Mouse (Mus musculus): ENCODE data around the gene Fam24a. TPM values are rescaled to one million over a fixed set of nuclear protein-coding genes. Genes with fewer than 3 reads are reported as not detected.

The Fam24a gene
- not detected for polyA plus RNA-seq (2014; fragmentation: Illumina TruSeq; extraction: RNeasy Lipid Tissue Mini Kit (QIAGEN cat#74804); ENCODE audit: low read depth, low replicate concordance)

GRCm38 (mm10) chr7:131333564-131333963 lies at the start of gene Fam24a:
TSS of gene Fam24a (plus strand) at chr7:131333864.

DNA sequence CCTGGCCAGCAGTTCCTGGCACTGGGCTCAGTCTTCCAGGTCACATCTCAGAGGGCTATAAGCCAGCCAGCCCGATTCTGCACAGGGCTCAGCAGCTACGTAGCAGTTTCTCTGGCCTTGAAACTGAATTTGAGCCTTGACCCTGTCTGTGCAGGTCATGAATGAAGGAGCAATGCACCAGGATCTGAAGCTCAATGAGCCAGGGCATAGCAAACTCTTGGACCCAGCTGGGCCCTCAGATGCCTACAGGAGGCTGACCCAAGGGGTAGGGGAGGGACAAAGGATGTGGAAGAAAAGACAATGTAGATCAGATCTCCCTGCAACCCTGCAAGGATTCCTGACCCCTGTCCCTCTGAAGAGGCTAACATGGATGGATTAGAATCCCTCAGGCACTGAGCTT lies 11.5 kb upstream of the Fam24a start, which contains the start of gene Cuzd1:
TSS of gene Cuzd1 (minus strand) at position 101 of the 400 bp plus-strand sequence.

DNA sequence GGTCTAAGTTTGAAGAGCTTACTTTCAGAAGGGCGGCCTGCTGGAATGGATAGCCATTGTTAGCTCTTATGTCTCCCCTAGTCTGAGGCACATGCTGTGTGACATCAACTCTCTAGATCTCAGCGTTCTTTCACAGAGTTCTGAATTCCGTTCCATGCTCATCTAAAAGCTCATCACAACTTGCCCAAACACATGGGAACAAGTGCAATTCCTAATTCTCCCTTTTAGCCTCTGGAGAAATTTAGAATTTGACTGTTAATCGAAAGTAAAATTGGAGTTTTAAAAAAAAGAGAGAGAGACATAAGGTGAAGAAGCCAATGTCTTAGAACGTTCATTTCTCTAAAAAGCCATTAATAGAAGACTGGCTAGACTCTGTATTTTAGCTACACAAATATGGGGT lies 4.2 kb upstream of the Fam24a start, which contains the start of gene Fam24b:
TSS of gene Fam24b (minus strand) at position 101 of the 400 bp plus-strand sequence.

DNA sequence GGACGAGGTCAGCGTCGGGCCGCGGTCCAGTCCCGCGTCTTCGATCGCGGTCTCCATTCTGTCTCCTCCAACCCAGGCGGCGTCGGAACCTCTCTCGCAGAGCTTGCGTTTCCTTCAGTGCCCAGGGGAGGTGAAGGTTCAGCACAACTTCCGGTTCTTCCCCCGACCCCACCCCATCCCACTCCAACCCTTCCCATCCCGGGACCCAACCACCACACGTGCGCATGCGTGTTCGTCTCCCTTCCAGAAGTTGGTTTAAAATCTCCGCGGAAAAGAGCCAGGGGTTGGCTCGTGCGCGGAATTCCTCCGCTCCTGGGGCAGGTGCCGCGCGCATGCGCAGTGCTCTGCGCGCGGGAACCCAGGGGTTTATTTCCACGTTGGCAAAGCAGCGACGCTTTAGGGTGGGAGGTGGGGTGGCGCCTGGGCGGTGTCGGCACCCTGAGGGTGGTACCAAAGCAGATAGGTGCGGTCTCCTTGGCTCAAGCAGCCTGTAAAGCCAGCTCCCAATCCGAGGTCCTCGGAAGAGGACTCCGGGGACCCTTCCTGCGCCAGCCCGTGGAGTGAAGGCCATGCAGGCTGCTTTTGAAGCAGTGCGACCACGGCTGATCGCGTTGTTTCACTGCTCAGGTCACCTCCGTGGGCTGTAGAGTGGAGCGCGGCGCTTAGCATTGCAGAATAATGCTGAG lies 29.1 kb downstream of the Fam24a start, which contains the start of gene 2310057M21Rik:
TSS of gene 2310057M21Rik (minus strand) at position 145 of the 686 bp plus-strand sequence.

DNA sequence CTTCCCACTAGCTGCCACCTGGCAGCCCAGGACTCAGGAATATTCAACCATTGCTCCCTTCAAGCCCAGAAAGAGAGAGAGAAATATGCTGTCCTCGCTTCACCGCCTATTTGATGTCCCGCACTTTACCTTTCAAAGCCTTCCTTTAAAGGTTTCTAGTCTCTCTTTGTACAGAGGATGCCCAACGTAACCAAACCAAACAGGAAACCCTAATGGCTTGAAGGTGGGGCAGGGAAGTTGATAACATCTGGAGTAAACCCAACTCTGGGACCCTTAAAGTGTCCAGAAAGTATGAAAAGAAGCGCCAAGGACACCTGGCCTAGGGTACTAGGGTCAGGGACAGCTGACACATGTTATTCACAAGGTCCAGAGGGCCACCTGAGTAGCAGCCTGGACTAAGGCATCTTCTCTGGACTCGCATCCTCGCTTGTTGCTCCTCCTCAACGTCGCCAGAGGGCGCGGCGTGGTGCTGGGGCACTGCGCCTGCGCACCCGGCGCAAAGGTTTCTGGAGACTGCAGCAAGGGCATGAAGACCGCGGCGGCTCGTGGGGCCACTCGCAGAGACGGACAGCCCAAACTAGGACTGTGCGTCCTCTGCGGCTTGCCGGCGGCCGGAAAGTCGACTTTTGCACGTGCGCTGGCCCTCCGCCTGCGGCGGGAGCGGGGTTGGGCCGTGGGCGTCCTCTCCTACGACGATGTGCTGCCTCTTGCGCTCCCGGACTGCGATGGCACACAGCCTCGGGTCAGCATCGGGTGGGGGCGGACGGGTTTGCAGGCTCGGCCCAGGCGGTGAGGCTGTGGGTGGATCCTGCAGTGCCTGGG lies 37.2 kb downstream of the Fam24a start, which contains the start of gene Pstk:
TSS of gene Pstk (plus strand) at position 494 of the 822 bp plus-strand sequence.

Other genes starting within 250 kb of the Fam24a start
- not detected for gene 4933402N03Rik, start 187.6 kb upstream of the Fam24a start, polyA plus RNA-seq (2014; fragmentation: Illumina TruSeq; extraction: RNeasy Lipid Tissue Mini Kit (QIAGEN cat#74804); ENCODE audit: low read depth, low replicate concordance)
- 0.99 TPM for gene 5430419D17Rik, start 159.5 kb upstream of the Fam24a start, polyA plus RNA-seq (2014; fragmentation: Illumina TruSeq; extraction: RNeasy Lipid Tissue Mini Kit (QIAGEN cat#74804); ENCODE audit: low read depth, low replicate concordance)
- gene Cuzd1, start 11.6 kb upstream of the Fam24a start, polyA plus RNA-seq (2014; fragmentation: Illumina TruSeq; extraction: RNeasy Lipid Tissue Mini Kit (QIAGEN cat#74804); ENCODE audit: low read depth, low replicate concordance), result 0.45 TPM
- not detected for gene Fam24b, start 4.3 kb upstream of the Fam24a start, polyA plus RNA-seq (2014; fragmentation: Illumina TruSeq; extraction: RNeasy Lipid Tissue Mini Kit (QIAGEN cat#74804); ENCODE audit: low read depth, low replicate concordance)
- gene 2310057M21Rik, start 28.9 kb downstream of the Fam24a start, polyA plus RNA-seq (2014; fragmentation: Illumina TruSeq; extraction: RNeasy Lipid Tissue Mini Kit (QIAGEN cat#74804); ENCODE audit: low read depth, low replicate concordance), result 9.1 TPM
- gene Pstk, start 37.3 kb downstream of the Fam24a start, polyA plus RNA-seq (2014; fragmentation: Illumina TruSeq; extraction: RNeasy Lipid Tissue Mini Kit (QIAGEN cat#74804); ENCODE audit: low read depth, low replicate concordance), result 67.3 TPM
- gene Ikzf5, start 76.7 kb downstream of the Fam24a start, polyA plus RNA-seq (2014; fragmentation: Illumina TruSeq; extraction: RNeasy Lipid Tissue Mini Kit (QIAGEN cat#74804); ENCODE audit: low read depth, low replicate concordance), result 16.9 TPM
- 211 TPM for gene Acadsb, start 76.7 kb downstream of the Fam24a start, polyA plus RNA-seq (2014; fragmentation: Illumina TruSeq; extraction: RNeasy Lipid Tissue Mini Kit (QIAGEN cat#74804); ENCODE audit: low read depth, low replicate concordance)
- gene Hmx3, start 209.0 kb downstream of the Fam24a start, polyA plus RNA-seq (2014; fragmentation: Illumina TruSeq; extraction: RNeasy Lipid Tissue Mini Kit (QIAGEN cat#74804); ENCODE audit: low read depth, low replicate concordance), result not detected
- gene Hmx2, start 214.9 kb downstream of the Fam24a start, polyA plus RNA-seq (2014; fragmentation: Illumina TruSeq; extraction: RNeasy Lipid Tissue Mini Kit (QIAGEN cat#74804); ENCODE audit: low read depth, low replicate concordance), result not detected
- 27.0 TPM for gene Bub3, start 226.4 kb downstream of the Fam24a start, polyA plus RNA-seq (2014; fragmentation: Illumina TruSeq; extraction: RNeasy Lipid Tissue Mini Kit (QIAGEN cat#74804); ENCODE audit: low read depth, low replicate concordance)